Mouse (Mus musculus) embryonic facial prominence, embryonic 13.5 days (tissue): ENCODE results near the gene Zdhhc7. TPM values are rescaled to one million over a fixed set of nuclear protein-coding genes. Genes with fewer than 3 reads are reported as not detected.

Experiments used
- ATAC-seq: fragments of 200-750 bp; cut with Nextera tagmentation; 2 replicates; pipeline ENCODE4 v1.8.0; 2017; ENCODE audit warnings: low read depth; ENCODE audit not compliant: insufficient number of reproducible peaks, insufficient read depth, low FRiP score, low TSS enrichment
- H3K27ac ChIP-seq: fragments of 300-500 bp; sonication (generic); 2 replicates; pipeline ENCODE4 v1.5.1; 2015; ENCODE audit warnings: moderate library complexity, mild to moderate bottlenecking, inconsistent platforms
- H3K27me3 ChIP-seq: fragments of 300-500 bp; sonication (generic); 2 replicates; pipeline ENCODE4 v1.6.1; 2015; ENCODE audit warnings: mild to moderate bottlenecking, inconsistent platforms
- H3K36me3 ChIP-seq: fragments of 300-500 bp; sonication (generic); 2 replicates; pipeline ENCODE4 v1.6.1; 2015; ENCODE audit warnings: mild to moderate bottlenecking, inconsistent platforms
- H3K4me1 ChIP-seq: fragments of 300-500 bp; sonication (generic); 2 replicates; pipeline ENCODE4 v1.6.1; 2015; ENCODE audit warnings: inconsistent platforms
- H3K4me2 ChIP-seq: fragments of 300-500 bp; sonication (generic); 2 replicates; pipeline ENCODE4 v1.6.1; 2015; ENCODE audit warnings: moderate library complexity, mild to moderate bottlenecking, inconsistent platforms
- H3K4me3 ChIP-seq: fragments of 300-500 bp; sonication (generic); 2 replicates; pipeline ENCODE4 v1.5.1; 2015; ENCODE audit warnings: mild to moderate bottlenecking, inconsistent platforms
- H3K9ac ChIP-seq: fragments of 300-500 bp; sonication (generic); 2 replicates; pipeline ENCODE4 v1.6.1; 2015; ENCODE audit warnings: mild to moderate bottlenecking, inconsistent platforms
- H3K9me3 ChIP-seq: fragments of 300-500 bp; sonication (generic); 2 replicates; pipeline ENCODE4 v1.6.1; 2016; ENCODE audit warnings: inconsistent platforms
- WGBS: fragments of 180-500 bp; shearing (Covaris S2); methylation state at CpG from one replicate; pipeline ENCODE4 v1.1.7; 2015; ENCODE audit warnings: mixed read lengths; 5-methylcytosine and 5-hydroxymethylcytosine counted together
- polyA plus RNA-seq: library from polyadenylated mRNA; unstranded; fragments of >200 nt; fragmentation: Nextera tagmentation; extraction: Ambion mirVana; gene quantifications from 2 replicates; pipeline ENCODE4 v1.2.1, GENCODE M21; 2015

The Zdhhc7 gene
- polyA plus RNA-seq, 1 experiment from 2014 or later = 36.0 TPM

- Histone ChIP-seq H3K9ac (no peak overlapping the region), H3K4me2 (no peak overlapping the region), H3K9me3 (no peaks in the 10 kb centered on the region), H3K27ac (no peak overlapping the region), H3K4me1 (peaks cover 17% of the 10 kb centered on the region), H3K36me3 (no peaks in the 10 kb centered on the region), H3K4me3 (no peak overlapping the region), H3K27me3 (peaks cover 8% of the 10 kb centered on the region; the same call in 1 of the 2 replicates)
- ATAC-seq = no peak
- 27% methylated on average over 4 of the region's 4 CpGs for WGBS
Observed at GRCm38 (mm10) chr8:120129547-120129946, 28.3 kb upstream of the Zdhhc7 start.

GRCm38 (mm10) chr8:120126357-120127161, 25.3 kb upstream of the Zdhhc7 start:
- H3K27ac ChIP-seq = peak overlapping the region; percentile 45; the same call in 1 of the 2 replicates
- H3K36me3 ChIP-seq = no peaks in the 10 kb centered on the region
- peaks cover 17% of the 10 kb centered on the region for H3K4me1 ChIP-seq
- 27% methylated on average over 14 of the region's 14 CpGs for WGBS
- H3K4me3 ChIP-seq = no peak overlapping the region
- peaks cover 8% of the 10 kb centered on the region; the same call in 1 of the 2 replicates for H3K27me3 ChIP-seq
- no peak for ATAC-seq
- H3K9ac ChIP-seq = no peak overlapping the region
- H3K4me2 ChIP-seq = no peak overlapping the region
- no peaks in the 10 kb centered on the region for H3K9me3 ChIP-seq

GRCm38 (mm10) chr8:120124836-120125389, 23.6 kb upstream of the Zdhhc7 start:
- no peaks in the 10 kb centered on the region for H3K9me3 ChIP-seq
- no peaks in the 10 kb centered on the region for H3K36me3 ChIP-seq
- H3K27ac ChIP-seq = no peak overlapping the region
- no peak overlapping the region for H3K9ac ChIP-seq
- H3K4me2 ChIP-seq = no peak overlapping the region
- peaks cover 8% of the 10 kb centered on the region; the same call in 1 of the 2 replicates for H3K27me3 ChIP-seq
- no peak for ATAC-seq
- 47% methylated on average over 7 of the region's 7 CpGs for WGBS
- no peak overlapping the region for H3K4me3 ChIP-seq
- H3K4me1 ChIP-seq = peaks cover 18% of the 10 kb centered on the region

- Histone ChIP-seq H3K9ac (no peak overlapping the region), H3K4me3 (no peak overlapping the region), H3K36me3 (no peaks in the 10 kb centered on the region), H3K27ac (no peak overlapping the region), H3K9me3 (no peaks in the 10 kb centered on the region), H3K27me3 (peaks cover 8% of the 10 kb centered on the region; the same call in 1 of the 2 replicates), H3K4me2 (no peak overlapping the region), H3K4me1 (peaks cover 13% of the 10 kb centered on the region)
- WGBS = 50% methylated on average over 6 of the region's 6 CpGs
- ATAC-seq = no peak
Observed at GRCm38 (mm10) chr8:120124261-120124660, 23.0 kb upstream of the Zdhhc7 start.

- Histone ChIP-seq H3K9me3 (no peaks in the 10 kb centered on the region), H3K4me1 (0 out of 2 replicates have a peak, but pooled peaks cover 3% of the 10 kb centered on the region), H3K36me3 (no peaks in the 10 kb centered on the region), H3K27me3 (peaks cover 25% of the 10 kb centered on the region), H3K4me2 (no peak overlapping the region), H3K9ac (no peak overlapping the region), H3K4me3 (no peak overlapping the region), H3K27ac (no peak overlapping the region)
- ATAC-seq = no peak
- WGBS = 48% methylated on average over 5 of the region's 5 CpGs
Observed at GRCm38 (mm10) chr8:120120951-120121350, 19.7 kb upstream of the Zdhhc7 start.

- no peak for ATAC-seq
- 75% methylated on average over 6 of the region's 6 CpGs for WGBS
- H3K9me3 ChIP-seq = no peaks in the 10 kb centered on the region
- H3K4me3 ChIP-seq = no peak overlapping the region
- H3K4me1 ChIP-seq = 0 out of 2 replicates have a peak, but pooled peaks cover 3% of the 10 kb centered on the region
- H3K36me3 ChIP-seq = no peaks in the 10 kb centered on the region
- no peak overlapping the region for H3K4me2 ChIP-seq
- peaks cover 35% of the 10 kb centered on the region for H3K27me3 ChIP-seq
- no peak overlapping the region for H3K9ac ChIP-seq
- no peak overlapping the region for H3K27ac ChIP-seq
Observed at GRCm38 (mm10) chr8:120119931-120120330, 18.6 kb upstream of the Zdhhc7 start.

GRCm38 (mm10) chr8:120119429-120119828, 18.1 kb upstream of the Zdhhc7 start:
- H3K9me3 ChIP-seq = no peaks in the 10 kb centered on the region
- H3K9ac ChIP-seq = 0 out of 2 replicates have a peak overlapping the region, but pooled peaks have one; percentile 11
- no peaks in the 10 kb centered on the region for H3K36me3 ChIP-seq
- 61% methylated on average over 3 of the region's 3 CpGs for WGBS
- ATAC-seq = no peak
- H3K4me2 ChIP-seq = no peak overlapping the region
- no peak overlapping the region for H3K4me3 ChIP-seq
- no peak overlapping the region for H3K27ac ChIP-seq
- H3K27me3 ChIP-seq = peaks cover 40% of the 10 kb centered on the region
- H3K4me1 ChIP-seq = peaks cover 8% of the 10 kb centered on the region; the same call in 1 of the 2 replicates

GRCm38 (mm10) chr8:120118847-120119246, 17.6 kb upstream of the Zdhhc7 start:
- Histone ChIP-seq H3K4me1 (peaks cover 10% of the 10 kb centered on the region; the same call in 1 of the 2 replicates), H3K36me3 (no peaks in the 10 kb centered on the region), H3K4me2 (no peak overlapping the region), H3K27me3 (peaks cover 44% of the 10 kb centered on the region), H3K4me3 (no peak overlapping the region), H3K9ac (no peak overlapping the region), H3K27ac (no peak overlapping the region), H3K9me3 (no peaks in the 10 kb centered on the region)
- ATAC-seq = no peak
- WGBS = 73% methylated on average over 5 of the region's 5 CpGs

GRCm38 (mm10) chr8:120118162-120118561, 16.9 kb upstream of the Zdhhc7 start:
- H3K27ac ChIP-seq = no peak overlapping the region
- no peak overlapping the region for H3K9ac ChIP-seq
- H3K27me3 ChIP-seq = peaks cover 44% of the 10 kb centered on the region
- WGBS = 87% methylated on average over 9 of the region's 9 CpGs
- no peaks in the 10 kb centered on the region for H3K36me3 ChIP-seq
- H3K4me1 ChIP-seq = peaks cover 14% of the 10 kb centered on the region
- no peak overlapping the region for H3K4me2 ChIP-seq
- no peaks in the 10 kb centered on the region for H3K9me3 ChIP-seq
- no peak for ATAC-seq
- H3K4me3 ChIP-seq = no peak overlapping the region

GRCm38 (mm10) chr8:120116600-120116999, 15.3 kb upstream of the Zdhhc7 start:
- Histone ChIP-seq H3K36me3 (no peaks in the 10 kb centered on the region), H3K27me3 (peaks cover 52% of the 10 kb centered on the region), H3K9me3 (no peaks in the 10 kb centered on the region), H3K4me3 (no peak overlapping the region), H3K4me2 (no peak overlapping the region), H3K4me1 (peaks cover 19% of the 10 kb centered on the region), H3K9ac (no peak overlapping the region), H3K27ac (no peak overlapping the region)
- 76% methylated on average over 7 of the region's 7 CpGs for WGBS
- no peak for ATAC-seq

- Histone ChIP-seq H3K36me3 (no peaks in the 10 kb centered on the region), H3K27me3 (peaks cover 52% of the 10 kb centered on the region), H3K27ac (no peak overlapping the region), H3K4me1 (peaks cover 16% of the 10 kb centered on the region), H3K9me3 (no peaks in the 10 kb centered on the region), H3K9ac (peak overlapping the region; percentile 77), H3K4me3 (peak overlapping the region; percentile 71), H3K4me2 (peak overlapping the region; percentile 96)
- WGBS = 2% methylated on average over 46 of the region's 46 CpGs
- no peak; the same call in 1 of the 2 replicates for ATAC-seq
Observed at GRCm38 (mm10) chr8:120114315-120114841, 13.1 kb upstream of the Zdhhc7 start.
